Mouse (Mus musculus): Measurements from ENCODE around the gene Svopl. TPM values are rescaled to one million over a fixed set of nuclear protein-coding genes. Genes with fewer than 3 reads are reported as not detected.

The Svopl gene
- 0.26 and 0.78 TPM in 2 replicates for polyA plus RNA-seq (2012; rRNA removed)

GRCm38 (mm10) chr6:38046838-38047237, at the start of gene Svopl:
Svopl (minus strand) TSS chr6:38046996.
- no peak for DNase-seq (ENCODE audit: low read depth)
- TF ChIP-seq POLR2A (IDR thresholded peaks at IDR 0.05; ENCODE audit: borderline replicate concordance, extremely low read depth, insufficient read depth, insufficient read length, poor library complexity, severe bottlenecking) (no peak), CTCF (IDR thresholded peaks at IDR 0.05; ENCODE audit: borderline replicate concordance, extremely low read depth, insufficient read depth, insufficient read length) (no peak)

GRCm38 (mm10) chr6:38094701-38095100, 47.9 kb upstream of the Svopl start:
- no peak for DNase-seq (ENCODE audit: low read depth)
- TF ChIP-seq CTCF (IDR thresholded peaks at IDR 0.05; ENCODE audit: borderline replicate concordance, extremely low read depth, insufficient read depth, insufficient read length), result no peak
- no peak for TF ChIP-seq POLR2A (IDR thresholded peaks at IDR 0.05; ENCODE audit: borderline replicate concordance, extremely low read depth, insufficient read depth, insufficient read length, poor library complexity, severe bottlenecking)

DNA sequence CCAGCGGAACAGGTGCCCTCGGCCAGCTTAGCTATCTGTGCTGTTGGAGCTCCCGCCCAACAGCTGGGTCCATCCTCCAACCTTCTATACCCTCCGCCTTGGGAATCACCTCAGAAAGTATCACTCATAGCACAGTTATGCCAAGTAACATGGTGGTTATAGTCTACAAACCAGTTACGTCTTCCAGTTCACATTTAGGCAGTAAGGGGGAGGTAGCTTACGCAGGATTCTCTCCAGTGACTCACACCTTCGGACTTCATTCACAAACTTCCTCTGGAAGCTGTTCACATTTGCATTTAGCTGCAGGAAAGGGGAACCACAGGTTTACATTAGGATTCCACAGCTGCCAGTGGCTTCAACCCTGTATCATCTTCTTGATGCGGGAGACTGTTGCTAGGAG, 45.7 kb upstream of the Svopl start:
- DNase-seq (ENCODE audit: low read depth), result no peak

GRCm38 (mm10) chr6:38087242-38088026, 40.6 kb upstream of the Svopl start:
- DNase-seq (ENCODE audit: low read depth), result no peak
- TF ChIP-seq CTCF (IDR thresholded peaks at IDR 0.05; ENCODE audit: borderline replicate concordance, extremely low read depth, insufficient read depth, insufficient read length) (no peak), POLR2A (IDR thresholded peaks at IDR 0.05; ENCODE audit: borderline replicate concordance, extremely low read depth, insufficient read depth, insufficient read length, poor library complexity, severe bottlenecking) (no peak)

More for the DNA sequence above, 45.7 kb upstream of the Svopl start:
- TF ChIP-seq CTCF (IDR thresholded peaks at IDR 0.05; ENCODE audit: borderline replicate concordance, extremely low read depth, insufficient read depth, insufficient read length) (no peak), POLR2A (IDR thresholded peaks at IDR 0.05; ENCODE audit: borderline replicate concordance, extremely low read depth, insufficient read depth, insufficient read length, poor library complexity, severe bottlenecking) (no peak)

- TF ChIP-seq CTCF (IDR thresholded peaks at IDR 0.05; ENCODE audit: borderline replicate concordance, extremely low read depth, insufficient read depth, insufficient read length) (no peak), POLR2A (IDR thresholded peaks at IDR 0.05; ENCODE audit: borderline replicate concordance, extremely low read depth, insufficient read depth, insufficient read length, poor library complexity, severe bottlenecking) (no peak)
Observed at GRCm38 (mm10) chr6:38083204-38083603, 36.4 kb upstream of the Svopl start.

DNA sequence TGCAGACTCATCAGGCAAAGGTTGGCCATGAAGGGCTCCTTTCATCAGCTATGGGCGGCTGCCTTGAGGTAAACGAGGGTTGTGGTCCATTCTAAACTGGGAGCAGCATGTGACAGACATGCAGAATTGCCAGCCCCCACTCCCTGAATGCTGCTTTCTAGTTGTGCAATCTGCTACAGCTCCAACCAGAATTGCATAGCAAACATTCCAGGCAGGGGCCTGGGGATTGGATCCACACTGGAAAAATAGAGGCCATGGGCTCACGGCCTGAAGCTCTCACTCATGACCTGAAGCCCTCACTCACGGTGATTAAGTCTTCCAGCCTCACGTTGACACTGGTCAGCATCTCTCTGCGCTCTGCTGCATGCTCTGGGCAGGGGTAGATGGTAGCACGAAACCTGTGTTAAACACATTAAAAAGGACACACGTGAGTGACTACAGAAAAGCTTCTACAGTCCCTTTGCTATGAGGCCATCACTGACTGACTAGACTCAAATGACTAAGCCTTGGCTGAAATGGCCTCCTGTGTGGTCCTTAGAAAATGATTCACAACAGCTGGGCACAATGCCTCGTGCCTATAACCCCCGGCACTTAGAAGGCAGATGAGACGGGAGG, 35.0 kb upstream of the Svopl start:
- no peak for TF ChIP-seq CTCF (IDR thresholded peaks at IDR 0.05; ENCODE audit: borderline replicate concordance, extremely low read depth, insufficient read depth, insufficient read length)
- no peak for TF ChIP-seq POLR2A (IDR thresholded peaks at IDR 0.05; ENCODE audit: borderline replicate concordance, extremely low read depth, insufficient read depth, insufficient read length, poor library complexity, severe bottlenecking)
- DNase-seq (ENCODE audit: low read depth), result peak; percentile 3

More at GRCm38 (mm10) chr6:38083204-38083603, 36.4 kb upstream of the Svopl start:
- no peak for DNase-seq (ENCODE audit: low read depth)

DNA sequence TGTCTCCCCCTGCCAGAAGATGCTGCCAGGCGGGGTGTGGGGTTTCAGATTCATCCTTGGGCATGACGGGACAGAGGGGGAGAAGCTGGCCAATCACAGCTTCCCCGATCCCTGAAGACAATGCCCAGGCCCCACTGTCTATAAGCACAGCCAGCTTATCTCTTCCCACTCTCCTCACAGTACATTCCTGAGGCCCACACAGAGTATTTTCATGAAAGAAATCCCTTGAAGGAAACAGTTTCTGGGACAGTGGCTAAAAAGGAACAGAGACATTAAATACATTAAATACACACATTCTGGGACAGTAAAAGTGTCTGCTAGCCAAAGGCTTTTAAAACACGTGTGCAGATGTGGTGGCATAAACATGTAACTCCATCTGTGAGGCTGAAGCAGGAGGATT, 33.6 kb upstream of the Svopl start:
- no peak for TF ChIP-seq CTCF (IDR thresholded peaks at IDR 0.05; ENCODE audit: borderline replicate concordance, extremely low read depth, insufficient read depth, insufficient read length)
- DNase-seq (ENCODE audit: low read depth), result no peak

GRCm38 (mm10) chr6:38073592-38073991, 26.8 kb upstream of the Svopl start:
- TF ChIP-seq POLR2A (IDR thresholded peaks at IDR 0.05; ENCODE audit: borderline replicate concordance, extremely low read depth, insufficient read depth, insufficient read length, poor library complexity, severe bottlenecking) (no peak), CTCF (IDR thresholded peaks at IDR 0.05; ENCODE audit: borderline replicate concordance, extremely low read depth, insufficient read depth, insufficient read length) (no peak)
- no peak for DNase-seq (ENCODE audit: low read depth)

DNA sequence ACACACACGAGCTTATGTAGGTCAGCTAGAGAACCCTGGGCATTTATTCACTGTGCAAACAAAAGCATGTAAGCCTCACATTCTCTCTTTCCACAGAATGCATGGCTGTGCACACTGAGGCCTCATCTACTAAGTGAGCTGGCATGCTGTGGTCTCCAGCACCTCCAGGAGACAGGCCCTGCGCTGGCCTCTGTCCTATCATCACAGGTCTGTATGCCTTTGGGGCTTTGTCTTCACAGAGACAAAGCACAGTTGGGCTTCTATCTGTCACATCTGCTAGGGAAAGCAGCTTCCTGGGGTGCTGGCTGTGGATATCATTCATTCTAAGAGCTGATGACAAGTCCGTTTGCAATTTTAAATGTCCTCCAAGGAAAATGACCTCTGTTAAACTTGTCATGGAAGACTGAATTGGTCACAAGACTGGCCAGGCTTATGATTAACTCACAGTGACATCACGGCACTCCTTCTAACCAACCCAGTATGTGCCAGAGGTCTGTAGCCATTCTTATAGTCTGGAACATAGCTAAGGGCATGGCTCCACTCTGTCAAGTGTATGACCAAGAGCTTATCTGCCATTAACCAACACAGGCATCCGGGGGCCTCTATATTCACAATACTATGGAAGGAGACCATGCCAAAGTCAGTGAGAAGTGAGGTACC, 25.5 kb upstream of the Svopl start:
- no peak for TF ChIP-seq CTCF (IDR thresholded peaks at IDR 0.05; ENCODE audit: borderline replicate concordance, extremely low read depth, insufficient read depth, insufficient read length)
- TF ChIP-seq POLR2A (IDR thresholded peaks at IDR 0.05; ENCODE audit: borderline replicate concordance, extremely low read depth, insufficient read depth, insufficient read length, poor library complexity, severe bottlenecking), result no peak
- DNase-seq (ENCODE audit: low read depth), result no peak

GRCm38 (mm10) chr6:38071256-38071655, 24.5 kb upstream of the Svopl start:
- no peak for TF ChIP-seq POLR2A (IDR thresholded peaks at IDR 0.05; ENCODE audit: borderline replicate concordance, extremely low read depth, insufficient read depth, insufficient read length, poor library complexity, severe bottlenecking)
- no peak for TF ChIP-seq CTCF (IDR thresholded peaks at IDR 0.05; ENCODE audit: borderline replicate concordance, extremely low read depth, insufficient read depth, insufficient read length)

DNA sequence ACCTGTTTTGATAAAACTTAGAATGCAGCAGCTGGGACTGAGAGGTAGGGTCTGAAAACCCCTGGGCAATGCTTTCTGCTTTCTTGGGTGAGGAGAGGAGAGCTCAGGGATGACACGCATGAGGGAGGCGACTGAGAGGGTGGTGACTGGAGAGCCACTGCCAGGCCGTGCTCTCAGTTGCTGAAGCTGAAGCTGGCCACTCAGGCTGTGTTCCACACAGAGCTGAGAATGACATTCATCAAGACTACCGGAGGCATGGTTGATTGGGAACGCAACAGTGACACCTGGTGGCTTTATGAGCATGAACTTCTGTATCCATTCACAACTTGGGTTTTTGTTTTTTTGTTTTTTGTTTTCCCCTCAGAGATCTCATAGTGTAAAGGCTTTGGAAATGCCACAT, 19.4 kb upstream of the Svopl start:
- TF ChIP-seq POLR2A (IDR thresholded peaks at IDR 0.05; ENCODE audit: borderline replicate concordance, extremely low read depth, insufficient read depth, insufficient read length, poor library complexity, severe bottlenecking) (no peak), CTCF (IDR thresholded peaks at IDR 0.05; ENCODE audit: borderline replicate concordance, extremely low read depth, insufficient read depth, insufficient read length) (peak; percentile 75)
- peak; percentile 94 for DNase-seq (ENCODE audit: low read depth)

More at GRCm38 (mm10) chr6:38071256-38071655, 24.5 kb upstream of the Svopl start:
- no peak for DNase-seq (ENCODE audit: low read depth)

All from brain, embryonic 14.5 days (tissue).